Mouse (Mus musculus) lung, embryonic 16.5 days (tissue): ENCODE results near the gene Olfr960. TPM values are rescaled to one million over a fixed set of nuclear protein-coding genes. Genes with fewer than 3 reads are reported as not detected.

ENCODE experiments used
- ATAC-seq: fragments of 200-750 bp; cut with Nextera tagmentation; 2 replicates; pipeline ENCODE4 v1.8.0; 2017; ENCODE audit warnings: low read depth, mild to moderate bottlenecking, moderate library complexity
- H3K27ac ChIP-seq: fragments of 300-500 bp; sonication (generic); 2 replicates; pipeline ENCODE4 v1.5.1; 2014; ENCODE audit warnings: mild to moderate bottlenecking, control low read depth, low read length
- H3K27me3 ChIP-seq: fragments of 300-500 bp; sonication (generic); 2 replicates; pipeline ENCODE4 v1.6.1; 2014; ENCODE audit warnings: low read depth, low read length, mixed read lengths; ENCODE audit not compliant: control insufficient read depth, insufficient read depth
- H3K36me3 ChIP-seq: fragments of 300-500 bp; sonication (generic); 2 replicates; pipeline ENCODE4 v1.6.1; 2014; ENCODE audit warnings: low read length; ENCODE audit not compliant: control insufficient read depth, insufficient read depth
- H3K4me1 ChIP-seq: fragments of 300-500 bp; sonication (generic); replicated peaks from 2 replicates; pipeline ENCODE4 v1.6.1; 2014; ENCODE audit warnings: low read length, mixed read lengths; ENCODE audit not compliant: control insufficient read depth, insufficient read depth
- H3K4me2 ChIP-seq: fragments of 300-500 bp; sonication (generic); 2 replicates; pipeline ENCODE4 v1.6.1; 2014; ENCODE audit warnings: low read depth, low read length, control low read depth
- H3K4me3 ChIP-seq: fragments of 300-500 bp; sonication (generic); 2 replicates; pipeline ENCODE4 v1.5.1; 2014; ENCODE audit warnings: mild to moderate bottlenecking, low read length, control low read depth
- H3K9ac ChIP-seq: fragments of 300-500 bp; sonication (generic); 2 replicates; pipeline ENCODE4 v1.6.1; 2014; ENCODE audit warnings: low read length, control low read depth
- H3K9me3 ChIP-seq: fragments of 300-500 bp; sonication (generic); 2 replicates; pipeline ENCODE4 v1.6.1; 2016; ENCODE audit warnings: low read length; ENCODE audit not compliant: control insufficient read depth
- WGBS: fragments of 180-500 bp; shearing (Covaris S2); extraction: QIAGEN DNeasy Blood & Tissue Kit; methylation state at CpG from one replicate; pipeline ENCODE4 v1.1.7; 2014; 5-methylcytosine and 5-hydroxymethylcytosine counted together
- polyA plus RNA-seq: library from polyadenylated mRNA; unstranded; fragments of >200 nt; fragmentation: Nextera tagmentation; extraction: Ambion mirVana; gene quantifications from 2 replicates; pipeline ENCODE4 v1.2.1, GENCODE M21; 2015

Olfr960 gene
- polyA plus RNA-seq, 1 experiment from 2014 or later, result not detected

DNA sequence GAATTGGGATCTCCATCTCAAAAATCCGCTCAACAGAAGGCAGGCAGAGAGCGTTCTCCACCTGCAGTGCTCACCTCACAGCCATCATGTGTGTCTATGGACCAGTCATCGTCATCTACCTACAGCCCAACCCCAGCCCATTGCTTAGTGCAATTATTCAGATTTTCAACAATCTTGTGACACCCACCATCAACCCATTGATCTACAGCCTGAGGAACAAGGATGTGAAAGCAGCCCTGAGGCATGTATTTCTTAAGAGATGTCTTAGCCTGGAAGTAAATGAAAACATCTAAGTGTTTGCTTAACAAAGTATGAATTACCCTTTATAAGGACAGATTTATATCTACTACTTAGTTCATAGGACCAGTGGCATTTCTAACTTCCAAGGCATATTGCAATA lies 2.6 kb downstream of the Olfr960 start:
- WGBS, result 82% methylated on average over 3 of the region's 3 CpGs

DNA sequence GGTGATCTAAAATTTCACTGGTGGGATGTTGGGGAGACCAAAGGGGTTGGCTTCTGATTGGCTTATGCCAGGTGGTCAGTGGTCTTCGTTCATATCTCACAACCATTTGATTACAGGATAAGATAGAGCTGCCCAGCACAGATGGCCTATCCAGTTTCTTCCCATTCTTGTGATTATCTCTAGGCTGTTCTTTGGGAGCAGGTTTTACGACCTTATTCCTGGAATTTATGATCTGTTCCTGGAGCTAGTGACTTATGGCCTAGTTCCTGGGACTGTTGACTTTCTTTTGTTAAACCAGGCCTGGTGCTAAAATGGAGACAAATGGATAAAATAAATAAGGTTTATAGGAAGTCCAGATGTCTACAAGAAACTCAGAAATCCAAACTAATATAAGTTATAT lies 3.5 kb downstream of the Olfr960 start:
- no peak overlapping the region for H3K9ac ChIP-seq
- H3K4me3 ChIP-seq, result no peak overlapping the region
- H3K9me3 ChIP-seq, result no peaks in the 10 kb centered on the region
- H3K4me1 ChIP-seq, result no peaks in the 10 kb centered on the region
- H3K36me3 ChIP-seq, result no peaks in the 10 kb centered on the region
- H3K4me2 ChIP-seq, result no peak overlapping the region
- H3K27me3 ChIP-seq, result no peaks in the 10 kb centered on the region
- WGBS, result 59% methylated on average over 2 of the region's 2 CpGs
- no peak for ATAC-seq
- H3K27ac ChIP-seq, result no peak overlapping the region

More for the DNA sequence above, 2.6 kb downstream of the Olfr960 start:
- no peak overlapping the region for H3K27ac ChIP-seq
- no peak overlapping the region for H3K9ac ChIP-seq
- H3K36me3 ChIP-seq, result no peaks in the 10 kb centered on the region
- H3K27me3 ChIP-seq, result no peaks in the 10 kb centered on the region
- no peak overlapping the region for H3K4me3 ChIP-seq
- ATAC-seq, result no peak
- H3K4me2 ChIP-seq, result no peak overlapping the region
- no peaks in the 10 kb centered on the region for H3K4me1 ChIP-seq
- H3K9me3 ChIP-seq, result no peaks in the 10 kb centered on the region

DNA sequence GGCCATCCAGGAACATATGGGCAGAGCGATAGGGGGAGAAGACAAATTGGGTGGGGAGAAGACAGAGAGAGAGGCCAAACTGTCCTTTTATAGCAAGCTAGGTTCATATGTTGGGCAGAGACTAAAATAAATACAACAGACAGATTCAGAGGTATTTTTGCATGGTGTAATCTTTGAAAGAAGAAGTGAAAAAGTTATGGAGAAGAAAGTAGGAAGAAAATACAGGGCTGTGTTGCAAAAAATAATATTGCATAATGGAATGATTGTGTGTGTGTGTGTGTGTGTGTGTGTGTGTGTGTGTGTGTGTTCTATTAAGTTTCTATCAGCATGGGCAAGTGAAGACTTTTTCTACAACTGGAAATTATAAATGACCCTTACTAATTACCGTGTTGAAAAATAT lies 7.9 kb downstream of the Olfr960 start:
- Histone ChIP-seq H3K4me1 (no peaks in the 10 kb centered on the region), H3K27ac (no peak overlapping the region), H3K9me3 (no peaks in the 10 kb centered on the region), H3K9ac (no peak overlapping the region), H3K4me2 (no peak overlapping the region), H3K4me3 (no peak overlapping the region), H3K36me3 (no peaks in the 10 kb centered on the region), H3K27me3 (no peaks in the 10 kb centered on the region)
- WGBS, result 63% methylated on average over 2 of the region's 2 CpGs
- ATAC-seq, result no peak

DNA sequence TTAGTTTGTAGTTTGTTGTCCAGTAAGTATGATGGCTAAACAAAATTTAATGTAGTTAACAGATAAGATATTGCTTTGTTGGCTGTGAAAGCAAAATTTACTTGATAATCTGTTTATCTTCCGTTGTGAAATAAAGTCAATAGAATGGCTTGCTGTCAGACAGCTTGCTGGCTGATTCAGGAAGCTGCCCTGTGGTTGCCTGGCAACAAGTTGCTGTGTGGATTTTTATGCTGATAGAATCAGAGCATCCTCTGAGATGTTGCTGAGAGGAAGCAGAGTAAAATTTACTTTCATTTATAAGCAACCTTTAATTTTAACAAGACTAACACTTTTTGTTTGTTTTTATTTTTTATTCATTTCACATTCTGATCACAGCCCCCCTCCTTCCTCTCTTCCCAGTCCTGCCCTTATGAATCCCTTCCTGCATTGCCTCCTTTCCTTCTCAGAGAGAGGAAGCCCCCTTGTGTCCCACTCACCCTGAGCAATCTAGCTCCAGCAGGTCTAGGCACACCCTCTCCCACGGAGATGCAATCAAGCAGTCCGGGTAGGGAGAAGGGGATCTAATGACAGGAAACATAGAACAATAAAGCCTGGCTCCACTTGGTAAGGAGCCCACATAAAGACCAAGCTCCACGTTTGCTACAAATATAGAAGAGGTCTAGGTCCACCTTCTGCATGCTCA lies 12.9 kb downstream of the Olfr960 start:
- H3K4me2 ChIP-seq, result no peak overlapping the region
- H3K36me3 ChIP-seq, result no peaks in the 10 kb centered on the region
- H3K4me1 ChIP-seq, result no peaks in the 10 kb centered on the region
- 34% methylated on average over 4 of the region's 4 CpGs for WGBS
- ATAC-seq, result no peak
- no peak overlapping the region for H3K27ac ChIP-seq
- H3K4me3 ChIP-seq, result no peak overlapping the region
- H3K9ac ChIP-seq, result no peak overlapping the region
- no peaks in the 10 kb centered on the region for H3K27me3 ChIP-seq
- no peaks in the 10 kb centered on the region for H3K9me3 ChIP-seq

DNA sequence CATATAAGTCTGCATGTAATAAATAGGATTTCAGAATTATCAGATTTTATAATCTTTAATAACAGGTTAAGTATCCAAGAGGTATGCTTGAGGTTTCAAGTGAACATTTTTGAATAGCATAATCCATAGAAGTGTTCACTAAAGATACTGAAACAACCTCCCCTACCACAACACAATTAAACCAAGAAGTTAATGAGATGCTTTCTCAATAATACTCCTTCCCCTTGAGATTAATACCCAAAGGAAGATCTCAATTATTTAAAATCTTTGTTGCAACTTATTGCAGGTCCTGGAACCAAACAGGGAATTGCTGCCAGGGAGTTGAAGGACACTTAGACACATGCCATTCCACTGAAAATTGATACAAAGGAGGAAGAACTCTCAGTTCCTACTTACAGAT lies 23.6 kb downstream of the Olfr960 start, which contains the start of gene Olfr961:
Olfr961 (plus strand) TSS at position 301 of the 400 bp plus-strand sequence.
- H3K4me1 ChIP-seq, result no peaks in the 10 kb centered on the region
- no peak within 1 kb of the TSS for H3K27ac ChIP-seq
- no peaks in the 10 kb centered on the region for H3K36me3 ChIP-seq
- H3K9ac ChIP-seq, result no peak within 1 kb of the TSS
- H3K27me3 ChIP-seq, result no peaks in the 10 kb centered on the region
- H3K4me3 ChIP-seq, result no peak within 1 kb of the TSS
- no peak for ATAC-seq
- H3K4me2 ChIP-seq, result no peak within 1 kb of the TSS
- H3K9me3 ChIP-seq, result no peaks in the 10 kb centered on the region

DNA sequence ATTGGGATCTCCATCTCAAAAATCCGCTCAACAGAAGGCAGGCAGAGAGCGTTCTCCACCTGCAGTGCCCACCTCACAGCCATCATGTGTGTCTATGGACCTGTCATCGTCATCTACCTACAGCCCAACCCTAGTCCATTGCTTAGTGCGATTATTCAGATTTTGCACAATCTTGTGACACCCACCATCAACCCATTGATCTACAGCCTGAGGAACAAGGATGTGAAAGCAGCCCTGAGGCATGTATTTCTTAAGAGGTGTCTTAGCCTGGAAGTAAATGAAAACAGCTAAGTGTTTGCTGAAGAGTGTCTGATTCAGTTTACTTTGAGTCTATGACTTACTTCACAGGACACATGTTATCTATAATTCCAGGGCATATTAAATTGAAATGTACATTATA lies 26.2 kb downstream of the Olfr960 start:
- H3K9ac ChIP-seq, result no peak overlapping the region
- WGBS, result 80% methylated on average over 4 of the region's 4 CpGs
- H3K4me1 ChIP-seq, result no peaks in the 10 kb centered on the region
- H3K27ac ChIP-seq, result no peak overlapping the region
- no peaks in the 10 kb centered on the region for H3K36me3 ChIP-seq
- H3K27me3 ChIP-seq, result no peaks in the 10 kb centered on the region
- ATAC-seq, result no peak
- H3K4me3 ChIP-seq, result no peak overlapping the region
- H3K4me2 ChIP-seq, result no peak overlapping the region
- H3K9me3 ChIP-seq, result no peaks in the 10 kb centered on the region

DNA sequence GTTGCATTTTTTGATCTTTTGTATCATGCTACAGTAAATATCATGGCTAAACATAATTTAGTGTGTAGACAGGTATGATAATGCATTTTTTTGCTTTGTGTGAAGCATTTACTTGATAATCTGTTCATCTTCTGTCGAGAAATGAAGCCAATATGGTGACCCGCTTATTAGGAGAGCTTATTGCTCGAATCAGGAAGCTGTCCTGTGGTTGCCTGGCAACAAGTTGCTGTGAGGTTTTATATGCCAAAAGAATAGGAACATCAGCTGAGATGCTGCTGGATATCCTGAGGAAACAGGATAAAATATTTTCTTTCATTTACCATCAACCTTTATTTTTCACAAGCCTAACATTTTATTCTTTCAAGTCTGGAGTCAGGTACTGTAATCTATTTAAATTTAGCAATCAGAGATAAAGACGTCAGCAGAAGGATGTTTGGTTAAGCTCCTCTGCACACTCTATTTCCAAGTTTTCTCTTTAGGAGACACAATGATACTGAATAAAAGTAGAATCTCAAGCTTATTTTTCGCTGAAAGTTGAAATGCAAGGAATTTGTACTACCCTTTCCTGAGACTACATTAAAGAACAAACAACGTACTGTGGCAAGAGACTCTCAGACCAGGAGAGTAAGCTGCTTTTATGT lies 33.7 kb downstream of the Olfr960 start:
- Histone ChIP-seq H3K36me3 (no peaks in the 10 kb centered on the region), H3K9me3 (no peaks in the 10 kb centered on the region), H3K27me3 (no peaks in the 10 kb centered on the region), H3K4me3 (no peak overlapping the region), H3K9ac (no peak overlapping the region), H3K27ac (no peak overlapping the region), H3K4me1 (no peaks in the 10 kb centered on the region), H3K4me2 (no peak overlapping the region)
- WGBS, result 61% methylated on average over 6 of the region's 6 CpGs
- ATAC-seq, result no peak

DNA sequence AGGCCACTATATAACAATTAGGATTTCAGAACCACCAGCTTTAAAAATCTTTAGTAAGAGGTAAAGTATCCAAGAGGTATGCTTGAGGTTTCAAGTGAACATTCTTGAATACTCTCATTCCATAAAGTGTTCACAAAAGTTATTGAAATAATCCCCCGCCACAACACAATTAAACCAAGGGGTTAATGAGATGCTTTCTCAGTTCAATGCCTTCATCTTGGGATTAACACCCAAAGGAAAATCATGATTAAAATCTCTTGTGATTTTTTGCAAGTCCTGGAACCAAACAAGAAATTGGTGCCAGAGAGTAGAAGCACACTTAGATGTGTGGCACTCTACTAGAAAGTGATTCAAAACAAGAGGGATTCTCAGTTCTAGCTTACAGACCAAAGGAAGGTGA lies 45.7 kb downstream of the Olfr960 start, which contains the start of gene Olfr963:
Olfr963 (plus strand) TSS at position 301 of the 400 bp plus-strand sequence.
- H3K36me3 ChIP-seq, result no peaks in the 10 kb centered on the region
- no peaks in the 10 kb centered on the region for H3K27me3 ChIP-seq
- no peak within 1 kb of the TSS for H3K4me3 ChIP-seq
- H3K4me2 ChIP-seq, result no peak within 1 kb of the TSS
- no peak for ATAC-seq
- no peaks in the 10 kb centered on the region for H3K4me1 ChIP-seq
- 86% methylated on average over 1 of the region's 1 CpGs for WGBS
- H3K9me3 ChIP-seq, result no peaks in the 10 kb centered on the region
- H3K9ac ChIP-seq, result no peak within 1 kb of the TSS
- no peak within 1 kb of the TSS for H3K27ac ChIP-seq

DNA sequence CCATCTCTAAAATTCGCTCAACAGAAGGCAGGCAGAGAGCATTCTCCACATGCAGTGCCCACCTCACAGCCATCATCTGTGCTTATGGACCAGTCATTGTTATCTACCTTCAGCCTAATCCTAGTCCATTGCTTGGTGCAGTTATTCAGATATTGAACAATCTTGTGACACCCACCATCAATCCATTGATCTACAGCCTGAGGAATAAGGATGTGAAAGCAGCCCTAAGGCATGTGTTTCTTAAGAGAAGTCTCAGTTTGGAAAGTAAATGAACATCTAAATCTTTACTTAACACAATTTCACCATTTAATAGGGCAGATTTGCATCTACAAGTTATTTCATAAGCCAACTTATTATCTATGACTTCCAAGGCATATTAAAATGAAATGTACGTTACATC lies 48.5 kb downstream of the Olfr960 start:
- ATAC-seq, result no peak
- no peaks in the 10 kb centered on the region for H3K27me3 ChIP-seq
- no peak overlapping the region for H3K27ac ChIP-seq
- no peaks in the 10 kb centered on the region for H3K4me1 ChIP-seq
- WGBS, result 55% methylated on average over 2 of the region's 2 CpGs
- no peak overlapping the region for H3K9ac ChIP-seq
- no peak overlapping the region for H3K4me3 ChIP-seq
- no peak overlapping the region for H3K4me2 ChIP-seq
- H3K36me3 ChIP-seq, result no peaks in the 10 kb centered on the region
- H3K9me3 ChIP-seq, result no peaks in the 10 kb centered on the region
